Mouse (Mus musculus) mesoderm, embryonic 11.5 days (tissue): ENCODE measurements at regions not wholly inside any gene's neighbourhood (a gene's known extent, or its start where the extent isn't known, plus 50 kb on each side); places are given as distances from the start of the nearest gene placed in this dataset.
"Not testable (repeated sequence)": the region's sequence is repeated elsewhere in the genome, so short reads cannot be mapped to it uniquely, and the experiment has no call there.

Source experiments
- DNase-seq: peaks from one replicate; pipeline ENCODE4 v3.0.0-alpha.2; 2012; ENCODE audit warnings: low read depth, low spot score

DNA sequence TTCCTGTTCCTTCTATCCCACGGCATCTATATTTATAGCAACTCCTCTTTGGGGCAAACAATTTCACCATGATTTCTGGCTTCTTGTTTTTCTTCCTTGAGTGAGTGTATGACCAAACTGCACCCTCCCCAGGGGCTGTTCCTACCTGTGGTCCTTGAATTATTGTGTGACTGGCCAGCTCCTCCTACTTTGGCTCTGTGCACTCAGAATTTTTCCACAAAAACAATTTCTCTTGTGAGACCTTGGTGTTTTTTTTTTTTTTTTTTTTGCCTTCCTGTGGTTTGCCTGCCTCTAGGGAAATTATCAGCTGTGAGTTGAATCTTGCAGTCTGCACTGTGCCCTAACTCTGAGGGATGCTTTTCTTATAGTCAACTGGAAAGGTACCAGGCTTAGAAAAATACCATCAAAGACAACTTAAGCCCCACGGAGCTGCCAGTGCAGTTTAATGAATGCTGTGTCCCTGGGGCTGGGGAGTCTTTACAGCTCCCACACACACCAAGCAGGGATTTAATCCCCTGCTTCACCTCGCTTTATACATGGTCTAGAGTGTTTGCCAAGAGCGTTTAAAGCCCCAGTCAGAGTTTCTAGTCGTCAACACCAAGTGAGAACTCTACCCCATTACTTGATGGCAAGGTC is 216.2 kb upstream of the Sesn3 start:
- no peak for DNase-seq

- DNase-seq = no peak
Measured at GRCm38 (mm10) chr9:14059228-14059779, 215.6 kb upstream of the Sesn3 start.

- DNase-seq = no peak
Measured at GRCm38 (mm10) chr9:14060257-14060656, 214.6 kb upstream of the Sesn3 start.

DNA sequence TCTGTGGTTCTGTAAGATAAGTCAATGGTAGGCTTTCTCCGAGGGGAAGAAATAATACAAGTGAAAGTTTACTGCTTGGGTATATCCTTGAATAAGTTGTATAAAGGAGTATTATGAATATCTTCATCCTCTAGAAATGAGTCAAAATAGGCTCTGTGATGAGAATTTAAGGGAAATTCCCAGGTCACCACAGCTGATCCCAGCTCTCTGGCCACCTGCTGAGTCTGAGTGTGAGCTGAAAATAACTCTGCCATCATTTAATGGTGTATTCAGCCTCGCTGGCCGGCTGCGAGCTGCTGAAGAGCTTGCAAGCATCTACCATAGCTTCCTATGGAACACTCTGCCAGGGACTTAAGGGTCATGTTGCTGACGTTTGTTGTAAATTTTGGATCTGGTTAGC is 213.5 kb upstream of the Sesn3 start:
- DNase-seq = no peak

DNA sequence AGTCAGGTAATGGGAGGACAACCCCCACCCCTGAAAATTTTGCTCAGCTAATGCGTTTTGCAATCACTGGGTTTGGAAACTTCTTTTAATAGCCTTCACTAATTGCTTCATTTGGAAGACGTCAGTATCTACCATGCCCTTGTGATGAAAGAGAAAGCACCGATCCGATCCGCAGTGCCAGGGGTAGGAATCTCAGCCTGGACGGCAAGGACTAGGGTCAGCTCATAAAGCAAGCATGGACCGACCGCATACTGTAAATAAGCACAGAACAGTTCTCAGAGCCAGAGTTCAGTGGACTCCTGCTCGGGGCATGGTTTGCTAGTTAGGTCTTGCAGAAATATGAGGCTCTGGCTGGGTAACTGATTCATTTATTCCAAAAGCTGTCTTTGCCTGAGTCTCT is 213.0 kb upstream of the Sesn3 start:
- no peak for DNase-seq

- DNase-seq = no peak
Measured at GRCm38 (mm10) chr9:14062706-14063105, 212.2 kb upstream of the Sesn3 start.

GRCm38 (mm10) chr9:14066741-14067140 is 208.1 kb upstream of the Sesn3 start:
- DNase-seq = not testable (repeated sequence)

GRCm38 (mm10) chr9:14069076-14069475 is 205.8 kb upstream of the Sesn3 start:
- DNase-seq = no peak

DNA sequence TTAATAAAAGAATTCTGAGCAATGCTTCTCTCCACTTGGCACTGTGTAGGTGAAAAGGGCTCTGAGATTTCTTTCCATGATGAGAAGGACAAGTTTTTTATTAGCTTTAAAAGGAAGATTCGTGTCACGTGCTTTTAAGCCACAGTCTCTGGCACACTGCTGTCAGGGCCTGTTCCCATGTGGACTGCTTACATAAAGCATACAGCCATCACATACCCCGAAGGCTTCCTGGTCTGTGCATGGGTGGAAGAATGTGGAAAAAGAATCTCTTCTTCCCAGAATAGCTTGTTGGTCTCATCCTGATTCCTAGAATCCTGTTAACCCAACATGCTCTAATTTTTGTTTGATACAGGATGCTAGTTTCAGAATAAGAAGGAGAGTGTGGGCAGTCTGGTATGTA is 205.1 kb upstream of the Sesn3 start:
- DNase-seq = no peak

DNA sequence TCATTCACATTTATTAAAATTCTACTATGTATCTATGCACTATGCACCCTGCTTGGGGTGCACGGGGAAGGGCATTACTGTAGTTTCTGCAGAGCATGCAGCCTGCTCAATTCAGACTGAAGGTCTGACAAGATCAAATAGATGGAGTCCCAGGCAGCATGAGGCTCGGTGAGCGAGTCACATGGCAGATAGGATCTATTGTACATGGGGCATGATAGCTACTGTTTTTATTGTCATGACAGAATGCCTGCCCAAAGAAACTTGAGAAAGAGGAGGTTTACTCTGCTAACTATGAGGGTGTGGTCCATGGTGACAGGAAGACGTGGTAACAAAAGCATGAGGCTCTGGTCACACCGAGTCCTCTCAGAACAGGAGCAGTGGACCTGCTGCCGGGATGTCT is 203.1 kb upstream of the Sesn3 start:
- no peak for DNase-seq

DNA sequence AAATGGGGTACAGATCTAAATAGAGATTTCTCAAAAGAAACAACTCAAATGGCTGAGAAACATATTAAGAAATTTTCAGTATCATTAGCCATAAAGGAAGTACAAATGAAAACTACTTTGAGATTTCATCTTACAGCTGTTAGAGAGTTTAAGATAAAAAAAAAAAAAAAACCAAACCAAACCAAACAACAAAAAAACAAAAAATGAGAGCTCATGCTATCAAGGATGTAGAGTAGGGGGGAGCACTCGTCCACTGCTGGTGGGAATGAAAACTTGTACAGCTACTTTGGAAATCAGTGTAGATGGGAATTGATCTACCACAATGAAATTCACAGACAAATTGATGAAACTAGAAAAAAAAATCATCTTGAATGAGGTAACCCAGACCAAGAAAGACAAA is 201.9 kb upstream of the Sesn3 start:
- DNase-seq = no peak

- no peak for DNase-seq
Measured at GRCm38 (mm10) chr9:14074273-14074672, 200.6 kb upstream of the Sesn3 start.

DNA sequence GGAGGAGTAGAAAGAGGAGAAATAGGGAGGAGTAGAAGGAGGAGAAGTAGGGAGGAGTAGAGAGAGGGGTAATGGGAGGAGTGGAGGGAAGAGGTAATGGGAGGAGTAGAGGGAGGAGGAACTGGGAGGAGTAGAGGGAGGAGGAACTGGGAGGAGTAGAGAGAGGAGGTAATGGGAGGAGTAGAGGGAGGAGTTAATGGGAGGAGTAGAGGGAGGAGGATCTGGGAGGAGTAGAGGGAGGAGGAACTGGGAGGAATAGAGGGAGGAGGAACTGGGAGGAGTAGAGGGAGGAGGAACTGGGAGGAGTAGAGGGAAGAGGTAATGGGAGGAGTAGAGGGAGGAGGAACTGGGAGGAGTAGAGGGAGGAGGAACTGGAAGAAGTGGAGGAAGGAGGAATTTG is 200.0 kb upstream of the Sesn3 start:
- not testable (repeated sequence) for DNase-seq

- no peak for DNase-seq
Measured at GRCm38 (mm10) chr9:14075452-14075851, 199.4 kb upstream of the Sesn3 start.

DNA sequence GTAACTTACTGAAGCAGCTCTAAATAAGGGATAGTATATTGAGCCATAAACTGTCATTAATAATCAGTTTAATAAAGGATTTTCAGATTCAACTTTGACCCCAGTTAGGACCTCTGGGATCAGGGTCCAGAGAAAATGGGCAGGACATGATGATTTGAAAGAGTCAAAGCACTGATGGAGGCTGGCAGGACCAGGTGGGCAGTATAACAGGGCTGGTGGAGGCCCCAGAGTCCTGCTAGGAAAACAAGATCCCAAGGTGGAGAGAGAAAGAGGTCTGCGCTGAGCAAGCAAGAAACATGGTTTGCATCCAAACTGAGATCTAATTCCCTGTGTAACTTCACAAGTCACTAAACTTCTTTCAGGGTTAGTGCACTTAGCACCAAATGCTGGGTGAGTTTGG is 199.0 kb upstream of the Sesn3 start:
- DNase-seq = no peak

DNA sequence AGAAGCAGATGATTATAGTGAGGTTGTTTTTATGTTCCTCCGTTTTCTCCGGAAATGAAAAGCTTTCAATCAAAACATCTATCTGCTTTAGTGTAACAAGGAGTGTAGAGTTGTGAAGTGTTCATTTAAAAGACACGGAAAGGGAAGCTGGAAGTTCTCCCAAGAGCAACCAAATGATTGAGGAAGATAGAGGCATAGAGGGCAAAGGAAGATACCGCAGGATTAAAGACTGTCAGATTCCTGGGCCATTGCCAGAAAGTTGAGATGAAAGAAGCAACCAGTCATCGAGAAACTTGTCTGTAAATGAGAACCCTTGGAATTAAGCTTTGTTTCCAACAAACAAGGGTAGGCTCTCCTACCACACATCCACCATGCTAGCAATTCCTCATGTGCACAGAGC is 198.1 kb upstream of the Sesn3 start:
- DNase-seq = no peak

GRCm38 (mm10) chr9:14081138-14081537 is 193.7 kb upstream of the Sesn3 start:
- DNase-seq = no peak

GRCm38 (mm10) chr9:14086201-14086600 is 188.7 kb upstream of the Sesn3 start:
- no peak for DNase-seq

DNA sequence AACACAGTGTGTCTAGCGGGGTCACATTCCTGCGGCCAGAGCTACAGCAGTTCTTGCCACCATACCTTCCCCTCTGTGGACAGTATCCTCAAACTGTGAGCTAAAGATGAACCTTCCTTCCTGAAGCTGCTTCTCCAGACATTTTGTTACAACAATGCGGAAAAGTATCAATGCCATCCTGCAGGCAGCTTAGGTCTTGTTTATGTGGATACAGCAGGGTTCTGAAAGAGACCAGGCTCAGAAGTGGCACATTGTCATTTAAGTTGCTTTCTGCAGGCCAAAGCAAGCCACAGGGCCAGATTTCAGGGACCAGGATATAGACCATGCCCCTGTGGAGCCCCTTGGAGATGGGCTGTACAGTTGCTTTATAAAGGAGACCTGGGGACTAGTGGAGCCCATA is 188.3 kb upstream of the Sesn3 start:
- DNase-seq = no peak

DNA sequence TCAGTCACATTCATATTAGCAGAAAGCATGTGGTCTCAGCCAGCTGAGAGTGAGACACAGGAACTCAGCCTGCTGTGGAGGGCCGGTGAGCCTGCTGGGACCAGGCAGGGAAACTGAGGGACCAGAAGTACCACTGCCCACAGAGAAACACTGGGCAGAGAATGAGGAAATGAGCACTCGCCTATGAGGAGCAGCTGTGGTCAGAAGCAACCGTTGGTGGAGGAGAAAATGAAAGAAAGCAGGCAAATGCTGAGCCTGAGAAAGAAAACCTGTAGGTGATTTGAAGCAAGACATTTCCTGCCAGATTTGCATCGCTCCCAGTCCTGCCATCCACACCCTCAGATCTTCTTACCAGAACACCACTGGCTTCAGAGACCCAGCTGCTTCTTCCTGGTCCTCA is 187.0 kb upstream of the Sesn3 start:
- no peak for DNase-seq

DNA sequence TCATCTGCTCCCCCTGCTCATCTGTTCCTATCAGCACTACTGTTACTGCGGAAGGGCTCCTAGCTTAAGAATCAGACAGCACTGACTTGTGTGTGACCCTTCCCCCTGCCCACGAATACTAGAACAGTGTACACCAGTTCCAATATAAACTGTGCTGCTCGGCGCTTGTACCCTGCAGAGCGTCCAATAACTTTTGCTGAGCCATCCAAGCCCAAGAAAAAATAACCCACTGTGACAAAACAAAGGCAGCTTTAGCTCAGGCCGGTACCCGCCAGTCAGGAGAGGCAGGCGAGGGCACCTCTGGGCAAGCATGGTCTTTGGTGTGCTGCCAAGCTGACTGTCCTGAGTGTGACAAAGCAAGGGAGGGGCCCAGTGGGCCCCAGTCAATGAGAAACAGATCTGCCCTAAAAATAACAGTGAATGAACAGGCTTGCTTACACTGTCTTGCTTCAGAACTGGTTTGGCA is 185.0 kb upstream of the Sesn3 start:
- DNase-seq = no peak

- DNase-seq = no peak
Measured at GRCm38 (mm10) chr9:14090454-14090853, 184.4 kb upstream of the Sesn3 start.

GRCm38 (mm10) chr9:14091099-14091930 is 183.6 kb upstream of the Sesn3 start:
- DNase-seq = no peak
